Mouse (Mus musculus): ENCODE results near the gene Jagn1. TPM values are rescaled to one million over a fixed set of nuclear protein-coding genes. Genes with fewer than 3 reads are reported as not detected.

Gene Jagn1
- polyA plus RNA-seq, 1 experiment from 2014 or later, result 61.1 TPM

- H3K9ac ChIP-seq, result no peak within 1 kb of the TSS
- 72% methylated on average over 9 of the region's 9 CpGs for WGBS
Measured at GRCm38 (mm10) chr6:113435664-113436205, 6.6 kb upstream of the Jagn1 start, which contains the start of gene Cidec. Gene Cidec (minus strand): TSS chr6:113435760.

GRCm38 (mm10) chr6:113437135-113437534 lies 5.2 kb upstream of the Jagn1 start:
- H3K27me3 ChIP-seq (replicated peaks), result 0 out of 2 replicates have a peak, but pooled peaks cover 4% of the 10 kb centered on the region
- no peaks in the 10 kb centered on the region for H3K36me3 ChIP-seq
- H3K4me2 ChIP-seq, result no peak overlapping the region
- 0 out of 2 replicates have a peak, but pooled peaks cover 2% of the 10 kb centered on the region for H3K4me1 ChIP-seq (replicated peaks)
- no peak for ATAC-seq (ENCODE audit: insufficient number of reproducible peaks, low FRiP score)
- WGBS, result 69% methylated on average over 12 of the region's 12 CpGs
- no peak overlapping the region for H3K27ac ChIP-seq (ENCODE audit: poor library complexity, severe bottlenecking)
- no peak overlapping the region for H3K4me3 ChIP-seq
- H3K9me3 ChIP-seq (replicated peaks), result no peaks in the 10 kb centered on the region
- H3K9ac ChIP-seq, result no peak overlapping the region

More at GRCm38 (mm10) chr6:113435664-113436205, 6.6 kb upstream of the Jagn1 start, which contains the start of gene Cidec:
- 0 out of 2 replicates have a peak, but pooled peaks cover 4% of the 10 kb centered on the region for H3K27me3 ChIP-seq (replicated peaks)
- no peak within 1 kb of the TSS for H3K4me3 ChIP-seq
- no peaks in the 10 kb centered on the region for H3K4me1 ChIP-seq (replicated peaks)
- H3K27ac ChIP-seq (ENCODE audit: poor library complexity, severe bottlenecking), result no peak within 1 kb of the TSS
- no peaks in the 10 kb centered on the region for H3K9me3 ChIP-seq (replicated peaks)
- no peak for ATAC-seq (ENCODE audit: insufficient number of reproducible peaks, low FRiP score)
- no peak within 1 kb of the TSS for H3K4me2 ChIP-seq
- H3K36me3 ChIP-seq, result no peaks in the 10 kb centered on the region

- no peaks in the 10 kb centered on the region for H3K36me3 ChIP-seq
- no peak overlapping the region for H3K9ac ChIP-seq
- WGBS, result 57% methylated on average over 12 of the region's 12 CpGs
- no peak overlapping the region for H3K4me2 ChIP-seq
- no peaks in the 10 kb centered on the region for H3K9me3 ChIP-seq (replicated peaks)
- 0 out of 2 replicates have a peak, but pooled peaks cover 4% of the 10 kb centered on the region for H3K27me3 ChIP-seq (replicated peaks)
- peaks cover 11% of the 10 kb centered on the region for H3K4me1 ChIP-seq (replicated peaks)
- H3K4me3 ChIP-seq, result no peak overlapping the region
- H3K27ac ChIP-seq (ENCODE audit: poor library complexity, severe bottlenecking), result no peak overlapping the region
- ATAC-seq (ENCODE audit: insufficient number of reproducible peaks, low FRiP score), result no peak
Measured at GRCm38 (mm10) chr6:113438721-113439430, 3.5 kb upstream of the Jagn1 start.

DNA sequence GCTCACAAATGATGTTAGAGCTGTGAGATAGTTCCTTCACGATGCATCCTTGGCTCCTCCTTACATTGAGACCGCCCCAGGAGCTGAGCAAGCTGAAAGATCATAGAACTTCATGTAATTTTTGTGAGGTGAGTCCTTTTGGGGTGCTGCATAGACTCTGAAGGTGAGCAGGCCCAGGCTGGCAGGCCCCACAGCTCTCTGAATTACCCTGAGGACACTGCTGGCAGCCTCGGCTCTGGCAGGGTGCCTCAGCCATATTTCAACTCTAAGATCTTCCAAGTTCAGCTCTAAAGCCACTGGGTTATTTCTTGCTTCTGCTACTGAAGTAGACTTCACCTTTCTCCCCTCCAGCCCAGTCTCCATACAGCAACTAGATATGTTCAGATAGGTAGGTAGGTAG lies 1.7 kb upstream of the Jagn1 start:
- Histone ChIP-seq H3K27ac (ENCODE audit: poor library complexity, severe bottlenecking) (no peak overlapping the region), H3K4me3 (no peak overlapping the region), H3K9me3 (replicated peaks) (no peaks in the 10 kb centered on the region), H3K27me3 (replicated peaks) (0 out of 2 replicates have a peak, but pooled peaks cover 4% of the 10 kb centered on the region), H3K36me3 (peaks cover 1% of the 10 kb centered on the region; the same call in 1 of the 2 replicates), H3K4me1 (replicated peaks) (peaks cover 11% of the 10 kb centered on the region), H3K4me2 (no peak overlapping the region), H3K9ac (no peak overlapping the region)
- 84% methylated on average over 3 of the region's 3 CpGs for WGBS
- no peak for ATAC-seq (ENCODE audit: insufficient number of reproducible peaks, low FRiP score)

DNA sequence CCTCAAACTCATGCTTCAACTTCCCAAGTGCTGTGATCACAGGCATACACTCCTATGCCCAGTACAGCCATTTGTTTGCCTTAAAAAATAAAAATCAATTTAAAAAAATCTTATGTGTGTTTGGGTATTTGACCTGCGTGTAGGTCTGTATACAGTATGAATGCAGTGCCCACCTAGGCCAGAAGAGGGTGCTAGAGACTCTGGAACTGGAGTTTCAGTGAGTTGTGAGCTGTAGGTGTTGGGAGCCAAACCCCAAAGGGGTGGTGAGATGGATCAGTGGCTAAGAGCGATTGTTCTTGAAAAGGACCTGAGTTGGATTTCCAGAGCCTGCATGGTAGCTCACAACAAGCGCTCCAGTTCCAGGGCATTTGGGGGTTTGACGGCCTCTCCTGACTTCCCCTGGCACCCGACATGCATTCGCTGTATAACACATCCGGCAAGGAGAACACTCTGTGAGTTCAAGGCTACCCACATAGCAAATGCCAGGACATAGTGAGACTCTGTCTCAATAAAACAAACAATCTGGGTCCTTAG lies 1.2 kb upstream of the Jagn1 start:
- Histone ChIP-seq H3K27me3 (replicated peaks) (0 out of 2 replicates have a peak, but pooled peaks cover 4% of the 10 kb centered on the region), H3K4me2 (no peak overlapping the region), H3K4me3 (no peak overlapping the region), H3K27ac (ENCODE audit: poor library complexity, severe bottlenecking) (no peak overlapping the region), H3K4me1 (replicated peaks) (peaks cover 11% of the 10 kb centered on the region), H3K9me3 (replicated peaks) (no peaks in the 10 kb centered on the region), H3K9ac (no peak overlapping the region), H3K36me3 (peaks cover 5% of the 10 kb centered on the region)
- no peak for ATAC-seq (ENCODE audit: insufficient number of reproducible peaks, low FRiP score)
- WGBS, result 53% methylated on average over 7 of the region's 7 CpGs

DNA sequence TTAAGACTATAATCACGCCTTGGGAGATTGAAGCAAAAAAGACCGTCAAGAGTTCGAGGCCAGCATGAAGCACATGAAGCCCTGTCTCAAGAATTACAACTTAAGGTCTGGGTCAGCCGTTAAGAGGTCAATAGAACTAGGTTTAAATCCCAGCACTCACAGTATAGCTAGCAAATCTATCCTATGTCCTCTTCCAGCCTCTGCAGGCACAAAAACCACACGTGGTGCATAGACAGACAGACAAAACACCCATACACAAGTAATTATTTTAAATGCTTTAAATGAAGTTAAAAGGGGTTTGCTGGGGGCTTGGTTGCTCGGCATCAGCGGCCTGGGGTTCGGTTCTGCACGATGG lies 305 bp upstream of the Jagn1 start:
- WGBS, result 42% methylated on average over 9 of the region's 9 CpGs
- peaks cover 13% of the 10 kb centered on the region for H3K36me3 ChIP-seq
- H3K9me3 ChIP-seq (replicated peaks), result no peaks in the 10 kb centered on the region
- H3K27ac ChIP-seq (ENCODE audit: poor library complexity, severe bottlenecking), result no peak overlapping the region
- ATAC-seq (ENCODE audit: insufficient number of reproducible peaks, low FRiP score), result no peak
- peaks cover 11% of the 10 kb centered on the region for H3K4me1 ChIP-seq (replicated peaks)
- peak overlapping the region; percentile 89 for H3K9ac ChIP-seq
- peak overlapping the region; percentile 89 for H3K4me2 ChIP-seq
- H3K27me3 ChIP-seq (replicated peaks), result 0 out of 2 replicates have a peak, but pooled peaks cover 4% of the 10 kb centered on the region
- H3K4me3 ChIP-seq, result peak overlapping the region; percentile 78

GRCm38 (mm10) chr6:113443091-113443490 lies 722 bp downstream of the Jagn1 start:
- peak overlapping the region; percentile 78 for H3K4me3 ChIP-seq
- H3K9ac ChIP-seq, result peak overlapping the region; percentile 89
- no peaks in the 10 kb centered on the region for H3K9me3 ChIP-seq (replicated peaks)
- peaks cover 24% of the 10 kb centered on the region for H3K36me3 ChIP-seq
- H3K27me3 ChIP-seq (replicated peaks), result no peaks in the 10 kb centered on the region
- ATAC-seq (ENCODE audit: insufficient number of reproducible peaks, low FRiP score), result no peak
- H3K4me1 ChIP-seq (replicated peaks), result peaks cover 11% of the 10 kb centered on the region
- H3K4me2 ChIP-seq, result peak overlapping the region; percentile 89
- 49% methylated on average over 12 of the region's 12 CpGs for WGBS
- no peak overlapping the region for H3K27ac ChIP-seq (ENCODE audit: poor library complexity, severe bottlenecking)

GRCm38 (mm10) chr6:113444207-113444965 lies 2.0 kb downstream of the Jagn1 start:
- H3K4me1 ChIP-seq (replicated peaks), result peaks cover 11% of the 10 kb centered on the region
- WGBS, result 91% methylated on average over 8 of the region's 8 CpGs
- no peak overlapping the region for H3K9ac ChIP-seq

DNA sequence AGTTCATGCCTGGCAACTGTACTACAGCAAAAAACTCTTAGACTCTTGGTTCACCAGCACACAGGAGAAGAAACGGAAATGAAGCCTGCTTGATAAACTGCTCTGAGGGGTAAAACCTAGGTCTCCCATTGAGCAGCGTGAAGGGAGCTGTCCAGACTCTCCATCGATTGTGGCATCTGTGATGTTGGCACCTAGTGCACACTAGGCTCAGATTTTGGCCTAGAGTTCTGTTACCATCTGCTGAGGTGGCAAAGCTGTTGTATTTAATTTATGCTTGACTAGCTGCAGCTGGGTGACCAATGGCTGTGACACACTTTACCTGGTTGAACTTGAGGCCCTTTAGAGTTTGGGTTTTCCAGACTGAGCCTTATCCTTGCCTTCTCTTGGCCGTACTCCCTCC lies 5.3 kb downstream of the Jagn1 start:
- H3K9me3 ChIP-seq (replicated peaks), result no peaks in the 10 kb centered on the region
- WGBS, result 91% methylated on average over 4 of the region's 4 CpGs
- H3K27ac ChIP-seq (ENCODE audit: poor library complexity, severe bottlenecking), result no peak overlapping the region
- no peak for ATAC-seq (ENCODE audit: insufficient number of reproducible peaks, low FRiP score)
- no peak overlapping the region for H3K9ac ChIP-seq
- no peaks in the 10 kb centered on the region for H3K27me3 ChIP-seq (replicated peaks)
- no peak overlapping the region for H3K4me2 ChIP-seq
- H3K36me3 ChIP-seq, result peaks cover 37% of the 10 kb centered on the region
- H3K4me1 ChIP-seq (replicated peaks), result peaks cover 15% of the 10 kb centered on the region
- no peak overlapping the region for H3K4me3 ChIP-seq

More at GRCm38 (mm10) chr6:113444207-113444965, 2.0 kb downstream of the Jagn1 start:
- no peak for ATAC-seq (ENCODE audit: insufficient number of reproducible peaks, low FRiP score)
- Histone ChIP-seq H3K9me3 (replicated peaks) (no peaks in the 10 kb centered on the region), H3K4me3 (no peak overlapping the region), H3K4me2 (no peak overlapping the region), H3K27ac (ENCODE audit: poor library complexity, severe bottlenecking) (no peak overlapping the region), H3K27me3 (replicated peaks) (no peaks in the 10 kb centered on the region), H3K36me3 (peaks cover 34% of the 10 kb centered on the region)

- H3K4me1 ChIP-seq (replicated peaks), result peaks cover 6% of the 10 kb centered on the region; the same call in 1 of the 2 replicates
- H3K9ac ChIP-seq, result no peak overlapping the region
- ATAC-seq (ENCODE audit: insufficient number of reproducible peaks, low FRiP score), result no peak
- peaks cover 26% of the 10 kb centered on the region for H3K36me3 ChIP-seq
- no peaks in the 10 kb centered on the region for H3K27me3 ChIP-seq (replicated peaks)
- no peaks in the 10 kb centered on the region for H3K9me3 ChIP-seq (replicated peaks)
- H3K27ac ChIP-seq (ENCODE audit: poor library complexity, severe bottlenecking), result no peak overlapping the region
- H3K4me2 ChIP-seq, result no peak overlapping the region
- H3K4me3 ChIP-seq, result no peak overlapping the region
- 56% methylated on average over 2 of the region's 2 CpGs for WGBS
Measured at GRCm38 (mm10) chr6:113451839-113452238, 9.5 kb downstream of the Jagn1 start.

GRCm38 (mm10) chr6:113455007-113455406 lies 12.6 kb downstream of the Jagn1 start:
- ATAC-seq (ENCODE audit: insufficient number of reproducible peaks, low FRiP score), result no peak
- Histone ChIP-seq H3K4me1 (replicated peaks) (peaks cover 6% of the 10 kb centered on the region; the same call in 1 of the 2 replicates), H3K9ac (no peak overlapping the region), H3K4me2 (no peak overlapping the region), H3K4me3 (no peak overlapping the region), H3K27me3 (replicated peaks) (no peaks in the 10 kb centered on the region), H3K27ac (ENCODE audit: poor library complexity, severe bottlenecking) (no peak overlapping the region), H3K9me3 (replicated peaks) (no peaks in the 10 kb centered on the region), H3K36me3 (no peaks in the 10 kb centered on the region)
- WGBS, result 38% methylated on average over 5 of the region's 5 CpGs

All from heart, embryonic 12.5 days (tissue).